Mouse (Mus musculus) hindbrain, embryonic 12.5 days (tissue): ENCODE measurements around the gene Vac14. TPM values are rescaled to one million over a fixed set of nuclear protein-coding genes. Genes with fewer than 3 reads are reported as not detected.
A peak's percentile ranks its signal among the peaks of the same experiment; 100 is the strongest.

ENCODE experiments used
- ATAC-seq: fragments of 200-750 bp; cut with Nextera tagmentation; 2 replicates; pipeline ENCODE4 v1.8.0; 2017; ENCODE audit warnings: moderate TSS enrichment; ENCODE audit not compliant: low FRiP score
- H3K27ac ChIP-seq: fragments of 300-500 bp; sonication (generic); 2 replicates; pipeline ENCODE4 v1.5.1; 2016; ENCODE audit warnings: mild to moderate bottlenecking
- H3K27me3 ChIP-seq: fragments of 300-500 bp; sonication (generic); 2 replicates; pipeline ENCODE4 v1.6.1; 2016; ENCODE audit warnings: mild to moderate bottlenecking
- H3K36me3 ChIP-seq: fragments of 300-500 bp; sonication (generic); 2 replicates; pipeline ENCODE4 v1.6.1; 2016; ENCODE audit warnings: mild to moderate bottlenecking
- H3K4me1 ChIP-seq: fragments of 300-500 bp; sonication (generic); 2 replicates; pipeline ENCODE4 v1.6.1; 2016
- H3K4me2 ChIP-seq: fragments of 300-500 bp; sonication (generic); replicated peaks from 2 replicates; pipeline ENCODE4 v1.6.1; 2016; ENCODE audit warnings: mild to moderate bottlenecking
- H3K4me3 ChIP-seq: fragments of 300-500 bp; sonication (generic); 2 replicates; pipeline ENCODE4 v1.5.1; 2016; ENCODE audit warnings: mild to moderate bottlenecking
- H3K9ac ChIP-seq: fragments of 300-500 bp; sonication (generic); 2 replicates; pipeline ENCODE4 v1.6.1; 2016; ENCODE audit warnings: mild to moderate bottlenecking, moderate library complexity
- H3K9me3 ChIP-seq: fragments of 300-500 bp; sonication (generic); replicated peaks from 2 replicates; pipeline ENCODE4 v1.6.1; 2016; ENCODE audit warnings: mild to moderate bottlenecking
- WGBS: fragments of 180-500 bp; shearing (Covaris S2); methylation state at CpG from one replicate; pipeline ENCODE4 v1.1.7; 2016; 5-methylcytosine and 5-hydroxymethylcytosine counted together
- polyA plus RNA-seq: library from polyadenylated mRNA; unstranded; fragments of >200 nt; fragmentation: Nextera tagmentation; extraction: Ambion mirVana; gene quantifications from 2 replicates; pipeline ENCODE4 v1.2.1, GENCODE M21; 2016

Vac14 gene
- polyA plus RNA-seq, 1 experiment from 2014 or later = 29.7 TPM

DNA sequence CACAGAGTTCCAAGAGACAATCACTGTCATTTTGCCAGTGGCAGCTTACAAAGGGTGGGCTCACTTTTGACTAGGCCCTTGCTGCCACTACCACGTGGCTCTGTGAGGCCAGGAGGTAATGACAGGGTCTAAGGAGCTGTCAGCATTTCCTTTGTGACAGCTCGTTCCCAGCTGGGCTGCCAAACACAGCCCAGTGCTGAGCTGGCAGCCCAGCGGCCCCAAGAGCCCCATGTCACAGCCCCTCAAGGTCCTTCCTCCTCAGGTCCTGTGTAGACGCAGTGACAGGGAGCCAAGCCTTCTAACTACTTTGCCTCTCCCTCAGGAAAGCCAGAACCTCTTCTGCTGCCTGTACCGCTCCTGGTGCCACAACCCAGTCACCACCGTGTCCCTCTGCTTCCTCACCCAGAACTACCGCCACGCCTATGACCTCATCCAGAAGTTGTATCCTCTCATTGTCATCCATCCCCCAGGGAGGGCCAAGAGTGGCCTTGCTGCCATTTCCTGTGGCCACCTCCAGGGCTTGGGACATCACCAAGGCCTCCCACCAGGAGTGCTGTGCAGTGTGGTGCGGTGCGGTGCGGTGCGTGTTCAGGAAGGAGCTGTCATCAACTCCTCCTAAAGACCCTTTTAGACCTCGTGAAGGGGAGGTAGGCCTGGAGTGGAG, 93.0 kb downstream of the Vac14 start:
- no peak overlapping the region for H3K4me3 ChIP-seq
- 75% methylated on average over 13 of the region's 13 CpGs for WGBS
- no peak; the same call in 1 of the 2 replicates for ATAC-seq
- 0 out of 2 replicates have a peak overlapping the region, but pooled peaks have one; percentile 13 for H3K9ac ChIP-seq
- peak overlapping the region; percentile 44; the same call in 1 of the 2 replicates for H3K27ac ChIP-seq
- no peaks in the 10 kb centered on the region for H3K9me3 ChIP-seq
- H3K27me3 ChIP-seq = no peaks in the 10 kb centered on the region
- H3K4me1 ChIP-seq = peaks cover 26% of the 10 kb centered on the region
- peaks cover 39% of the 10 kb centered on the region for H3K36me3 ChIP-seq
- no peak overlapping the region for H3K4me2 ChIP-seq

DNA sequence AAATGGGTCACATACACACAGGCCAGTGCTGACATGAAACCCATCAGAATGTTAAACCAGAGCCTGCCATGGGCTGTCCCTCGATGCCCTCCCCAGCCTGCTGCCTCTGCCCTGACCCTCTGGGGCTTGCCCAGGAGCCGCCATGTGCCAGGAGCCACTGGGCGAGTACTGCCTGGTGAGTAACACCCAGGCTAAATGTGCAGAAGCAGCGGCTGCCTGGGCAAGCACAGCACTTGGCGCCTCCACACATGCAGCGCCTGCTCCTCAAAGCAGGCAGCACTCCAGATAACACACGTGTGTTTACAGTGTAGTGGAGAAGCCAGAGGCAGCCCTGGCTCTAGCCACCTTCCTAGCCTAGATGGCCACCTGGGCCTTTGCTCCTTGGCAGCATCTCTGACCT, 94.7 kb downstream of the Vac14 start:
- no peaks in the 10 kb centered on the region for H3K9me3 ChIP-seq
- H3K9ac ChIP-seq = no peak overlapping the region
- no peak overlapping the region for H3K4me2 ChIP-seq
- peaks cover 35% of the 10 kb centered on the region for H3K4me1 ChIP-seq
- H3K36me3 ChIP-seq = peaks cover 39% of the 10 kb centered on the region
- ATAC-seq = no peak
- no peak overlapping the region for H3K27ac ChIP-seq
- no peaks in the 10 kb centered on the region for H3K27me3 ChIP-seq
- WGBS = 93% methylated on average over 7 of the region's 7 CpGs
- no peak overlapping the region for H3K4me3 ChIP-seq

GRCm38 (mm10) chr8:110714827-110715519, 96.6 kb downstream of the Vac14 start:
- peaks cover 44% of the 10 kb centered on the region for H3K4me1 ChIP-seq
- no peaks in the 10 kb centered on the region for H3K9me3 ChIP-seq
- no peak overlapping the region for H3K9ac ChIP-seq
- no peak overlapping the region for H3K4me2 ChIP-seq
- WGBS = 85% methylated on average over 15 of the region's 15 CpGs
- peaks cover 39% of the 10 kb centered on the region for H3K36me3 ChIP-seq
- no peak for ATAC-seq
- peak overlapping the region; percentile 66; the same call in 1 of the 2 replicates for H3K27ac ChIP-seq
- no peaks in the 10 kb centered on the region; the same call in 1 of the 2 replicates for H3K27me3 ChIP-seq
- no peak overlapping the region for H3K4me3 ChIP-seq

- ATAC-seq = no peak; the same call in 1 of the 2 replicates
These were observed 97.7 kb downstream of the Vac14 start for GRCm38 (mm10) chr8:110716075-110716474.

DNA sequence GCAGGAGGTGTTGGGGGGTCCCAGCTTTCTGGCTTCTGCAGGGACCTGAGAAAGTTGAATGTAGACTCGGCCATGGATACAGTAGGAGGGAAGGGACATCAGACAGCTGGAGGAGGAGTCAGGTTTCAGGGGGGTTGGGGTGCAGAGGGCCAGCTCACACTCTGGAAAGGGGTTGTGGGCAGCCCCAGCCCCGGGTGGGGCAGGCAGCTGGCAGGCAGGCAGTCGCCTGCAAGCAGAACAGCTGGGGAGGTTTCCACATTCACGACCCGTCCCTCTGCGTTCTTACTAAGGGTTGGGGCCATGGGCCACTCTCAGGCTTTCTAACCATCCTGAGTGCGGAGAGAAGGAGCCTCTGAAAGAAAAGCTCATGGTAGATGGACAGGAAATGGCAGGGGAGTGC, 98.7 kb downstream of the Vac14 start:
- peaks cover 46% of the 10 kb centered on the region for H3K4me1 ChIP-seq
- peaks cover 20% of the 10 kb centered on the region for H3K36me3 ChIP-seq
- WGBS = 66% methylated on average over 7 of the region's 7 CpGs
- H3K9ac ChIP-seq = peak overlapping the region; percentile 13; the same call in 1 of the 2 replicates
- H3K27ac ChIP-seq = 0 out of 2 replicates have a peak overlapping the region, but pooled peaks have one; percentile 40
- H3K27me3 ChIP-seq = no peaks in the 10 kb centered on the region; the same call in 1 of the 2 replicates
- no peaks in the 10 kb centered on the region for H3K9me3 ChIP-seq
- no peak for ATAC-seq
- no peak overlapping the region for H3K4me3 ChIP-seq
- no peak overlapping the region for H3K4me2 ChIP-seq

More at GRCm38 (mm10) chr8:110716075-110716474, 97.7 kb downstream of the Vac14 start:
- WGBS = 60% methylated on average over 4 of the region's 4 CpGs
- Histone ChIP-seq H3K9me3 (no peaks in the 10 kb centered on the region), H3K9ac (0 out of 2 replicates have a peak overlapping the region, but pooled peaks have one; percentile 8), H3K27me3 (no peaks in the 10 kb centered on the region; the same call in 1 of the 2 replicates), H3K27ac (peak overlapping the region; percentile 66), H3K4me3 (no peak overlapping the region), H3K36me3 (peaks cover 30% of the 10 kb centered on the region), H3K4me1 (peaks cover 49% of the 10 kb centered on the region), H3K4me2 (no peak overlapping the region)

DNA sequence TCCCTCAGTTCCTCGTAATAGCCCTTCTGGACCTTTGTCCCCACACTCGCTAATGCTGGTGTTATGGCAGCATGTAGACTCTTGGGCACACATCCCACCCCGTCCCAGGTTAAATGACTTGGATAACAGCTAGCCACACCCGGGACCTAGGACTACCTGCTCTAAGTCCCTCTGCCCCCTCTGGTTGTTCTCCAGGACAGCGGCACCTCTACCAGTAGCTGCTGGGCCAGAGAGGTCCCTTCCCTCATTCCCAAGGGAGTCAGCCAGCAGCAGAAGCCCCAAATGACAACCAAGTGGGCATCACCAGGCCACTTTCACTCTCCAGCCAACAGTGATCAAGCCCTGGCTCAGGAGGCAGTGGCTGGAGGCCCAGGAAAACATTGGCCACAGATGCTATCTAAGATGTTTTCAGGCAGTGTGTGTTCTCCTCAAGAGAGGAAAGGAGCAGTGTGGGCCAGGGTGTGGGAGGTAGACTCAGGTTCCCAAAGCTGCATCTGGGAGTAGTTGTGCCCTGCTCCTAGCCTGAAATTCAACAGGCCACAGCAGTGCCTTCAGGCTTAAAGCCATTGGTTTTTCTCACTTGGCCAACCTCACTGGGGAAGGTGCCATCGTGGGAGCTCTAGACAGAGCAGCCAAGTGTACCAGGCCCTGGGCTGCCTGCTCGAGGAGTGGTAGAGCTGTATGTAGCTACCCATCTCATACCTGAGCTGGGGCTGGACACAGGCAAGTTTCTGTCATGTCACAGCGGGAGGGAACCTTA, 100.0 kb downstream of the Vac14 start:
- ATAC-seq = no peak
- 87% methylated on average over 8 of the region's 8 CpGs for WGBS
- Histone ChIP-seq H3K36me3 (peaks cover 8% of the 10 kb centered on the region), H3K4me2 (no peak overlapping the region), H3K9ac (no peak overlapping the region), H3K9me3 (no peaks in the 10 kb centered on the region), H3K4me3 (no peak overlapping the region), H3K4me1 (peaks cover 58% of the 10 kb centered on the region), H3K27ac (peak overlapping the region; percentile 92; the same call in 1 of the 2 replicates), H3K27me3 (no peaks in the 10 kb centered on the region; the same call in 1 of the 2 replicates)

GRCm38 (mm10) chr8:110718969-110719670, 100.7 kb downstream of the Vac14 start:
- H3K9ac ChIP-seq = no peak overlapping the region; the same call in 1 of the 2 replicates

DNA sequence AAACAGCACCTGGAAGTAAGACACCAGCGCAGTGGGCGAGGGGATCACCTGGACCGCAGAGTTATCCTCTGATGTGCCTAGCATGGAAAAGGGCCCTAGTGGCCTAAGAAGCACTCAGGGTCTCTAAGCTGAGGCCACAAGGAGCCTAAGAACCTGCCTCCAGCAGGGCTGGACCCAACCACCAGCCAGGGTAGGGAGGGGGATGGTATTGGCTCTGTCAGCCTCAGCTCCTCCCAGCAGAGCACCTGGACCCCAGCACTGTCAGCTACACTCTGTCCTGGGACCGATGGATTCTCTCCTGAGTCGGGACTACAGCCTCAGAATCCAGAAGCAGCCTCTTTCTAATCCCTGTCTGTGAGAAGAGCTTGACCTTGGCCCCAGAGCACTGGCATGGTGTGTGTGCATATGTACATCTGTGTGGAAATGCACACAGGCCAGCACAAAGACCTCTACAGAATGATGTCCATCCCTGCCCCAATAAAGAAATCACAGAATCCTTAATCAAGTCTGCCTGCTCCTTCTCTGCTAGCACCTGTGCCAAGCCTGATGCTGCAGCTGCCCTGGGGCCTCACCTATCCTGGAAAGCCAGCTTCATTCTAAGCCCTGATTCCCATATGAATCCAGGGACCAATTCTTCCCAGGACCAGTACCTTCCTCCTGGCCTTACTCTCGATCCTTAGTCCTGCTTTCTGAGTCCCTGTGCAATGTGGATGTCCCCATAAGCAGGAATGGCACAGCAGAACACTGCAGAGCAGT, 101.7 kb downstream of the Vac14 start:
- Histone ChIP-seq H3K4me3 (peak overlapping the region; percentile 8), H3K4me1 (peaks cover 75% of the 10 kb centered on the region), H3K27ac (peak overlapping the region; percentile 92)

More at GRCm38 (mm10) chr8:110718969-110719670, 100.7 kb downstream of the Vac14 start:
- Histone ChIP-seq H3K36me3 (peaks cover 4% of the 10 kb centered on the region), H3K27me3 (no peaks in the 10 kb centered on the region; the same call in 1 of the 2 replicates), H3K4me1 (peaks cover 65% of the 10 kb centered on the region), H3K27ac (peak overlapping the region; percentile 92), H3K4me3 (no peak overlapping the region), H3K9me3 (no peaks in the 10 kb centered on the region), H3K4me2 (no peak overlapping the region)
- 51% methylated on average over 12 of the region's 12 CpGs for WGBS
- no peak for ATAC-seq

DNA sequence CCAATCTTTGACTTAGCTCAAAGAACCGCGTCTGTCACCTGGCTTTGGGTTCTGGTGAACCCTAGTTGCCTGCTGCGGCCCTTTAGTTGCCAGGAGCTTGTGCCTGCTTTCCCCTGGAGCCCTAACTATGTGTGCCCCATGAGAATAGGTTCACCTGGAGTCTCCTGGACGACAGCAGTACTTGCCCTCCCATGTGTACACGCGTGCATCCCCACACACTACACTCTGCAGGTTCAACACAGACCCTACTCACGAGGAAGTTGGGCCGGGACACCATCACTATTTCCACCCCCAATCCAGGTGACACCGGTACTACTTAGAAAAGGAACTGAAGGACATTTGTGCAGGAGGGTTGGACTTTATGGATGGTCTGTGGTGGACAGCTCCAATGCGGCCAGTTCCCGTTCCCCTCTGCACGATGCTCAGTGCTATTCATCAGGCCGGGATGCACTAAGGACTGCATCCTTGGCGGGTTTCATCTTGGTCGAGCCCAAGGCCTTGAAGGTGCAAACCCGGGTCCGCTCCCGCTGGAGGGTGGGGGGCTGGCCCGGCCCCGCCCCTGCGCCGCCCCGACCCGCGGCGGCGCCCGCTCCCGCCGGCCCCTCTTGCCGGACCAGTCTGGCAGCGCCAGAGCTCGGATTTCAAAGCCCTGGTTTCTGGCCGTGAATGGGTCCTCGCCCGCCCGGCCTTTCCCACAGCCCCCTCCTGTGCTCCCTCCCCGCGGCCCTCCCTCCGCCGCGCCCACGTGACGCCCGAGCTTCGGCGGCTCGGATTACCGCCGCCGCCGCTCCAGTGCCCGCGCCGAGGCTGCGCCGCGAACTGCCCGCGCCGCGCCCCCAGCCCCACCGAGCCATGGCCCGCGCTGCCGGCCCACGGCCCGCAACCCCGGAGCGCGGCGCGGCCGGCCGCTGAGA, 102.6 kb downstream of the Vac14 start, which contains the start of gene Mtss1l:
Gene Mtss1l, plus strand, starts transcription at position 792 of the 914 bp plus-strand sequence.
- peak within 1 kb of the TSS; percentile 81 for H3K4me2 ChIP-seq
- peaks cover 79% of the 10 kb centered on the region for H3K4me1 ChIP-seq
- H3K4me3 ChIP-seq = peak within 1 kb of the TSS; percentile 66
- ATAC-seq = peak; percentile 82
- no peaks in the 10 kb centered on the region for H3K9me3 ChIP-seq
- H3K27ac ChIP-seq = peak within 1 kb of the TSS; percentile 92
- H3K36me3 ChIP-seq = peaks cover 10% of the 10 kb centered on the region
- H3K27me3 ChIP-seq = no peaks in the 10 kb centered on the region; the same call in 1 of the 2 replicates
- peak within 1 kb of the TSS; percentile 80 for H3K9ac ChIP-seq
- 4% methylated on average over 54 of the region's 75 CpGs for WGBS

More for the DNA sequence above, 101.7 kb downstream of the Vac14 start:
- 54% methylated on average over 6 of the region's 6 CpGs for WGBS
- Histone ChIP-seq H3K27me3 (no peaks in the 10 kb centered on the region; the same call in 1 of the 2 replicates), H3K4me2 (peak overlapping the region; percentile 81), H3K9ac (peak overlapping the region; percentile 80), H3K36me3 (peaks cover 5% of the 10 kb centered on the region; the same call in 1 of the 2 replicates), H3K9me3 (no peaks in the 10 kb centered on the region)
- ATAC-seq = no peak
